Mouse (Mus musculus): ENCODE data around the gene Slamf9. TPM values are rescaled to one million over a fixed set of nuclear protein-coding genes. Genes with fewer than 3 reads are reported as not detected.

The Slamf9 gene
- polyA plus RNA-seq, 1 experiment, result 4.7 TPM

- H3ac ChIP-seq (ENCODE audit: control insufficient read depth, insufficient read length), result no peak overlapping the region
- H3K36me3 ChIP-seq (ENCODE audit: control insufficient read depth, insufficient read depth), result no peaks in the 10 kb centered on the region
- no peaks in the 10 kb centered on the region for H3K79me2 ChIP-seq (ENCODE audit: control insufficient read depth, insufficient read depth)
- no peak overlapping the region for H3K4me3 ChIP-seq
- H3K4me2 ChIP-seq (ENCODE audit: low read depth), result no peak overlapping the region
- TF ChIP-seq POLR2AphosphoS2 (IDR thresholded peaks at IDR 0.05; ENCODE audit: insufficient read length, low read depth) (no peak), E2F4 (IDR thresholded peaks at IDR 0.05; ENCODE audit: insufficient read depth) (no peak), USF1 (IDR thresholded peaks at IDR 0.05; ENCODE audit: low read depth) (no peak), MYOG (IDR thresholded peaks at IDR 0.05; ENCODE audit: control insufficient read depth in 1 of 3, insufficient read depth in 1 of 3, insufficient read length in 2 of 3, low read depth in 2 of 3) (no peak), CEBPB (IDR thresholded peaks at IDR 0.05; ENCODE audit: insufficient read depth, poor library complexity, severe bottlenecking) (no peak), TCF3 (IDR thresholded peaks at IDR 0.05; ENCODE audit: insufficient read length, low read depth) (no peak), REST (IDR thresholded peaks at IDR 0.05; ENCODE audit: insufficient read depth, insufficient read length) (no peak), TCF12 (IDR thresholded peaks at IDR 0.05; ENCODE audit: insufficient read depth, poor library complexity, severe bottlenecking) (no peak), MAX (IDR thresholded peaks at IDR 0.05; ENCODE audit: low read depth) (no peak), SRF (IDR thresholded peaks at IDR 0.05; ENCODE audit: control insufficient read depth, insufficient read length, low read depth) (no peak), MYOD1 (IDR thresholded peaks at IDR 0.05; ENCODE audit: control insufficient read depth in 1 of 3, insufficient read length in 2 of 3, low read depth in 2 of 3) (no peak), POLR2A (IDR thresholded peaks at IDR 0.05; ENCODE audit: insufficient read length, low read depth) (no peak)
- no peaks in the 10 kb centered on the region for H3K27me3 ChIP-seq (ENCODE audit: control insufficient read depth, insufficient read depth, insufficient read length)
Measured at GRCm38 (mm10) chr1:172433851-172434165, 41.4 kb upstream of the Slamf9 start.

DNA sequence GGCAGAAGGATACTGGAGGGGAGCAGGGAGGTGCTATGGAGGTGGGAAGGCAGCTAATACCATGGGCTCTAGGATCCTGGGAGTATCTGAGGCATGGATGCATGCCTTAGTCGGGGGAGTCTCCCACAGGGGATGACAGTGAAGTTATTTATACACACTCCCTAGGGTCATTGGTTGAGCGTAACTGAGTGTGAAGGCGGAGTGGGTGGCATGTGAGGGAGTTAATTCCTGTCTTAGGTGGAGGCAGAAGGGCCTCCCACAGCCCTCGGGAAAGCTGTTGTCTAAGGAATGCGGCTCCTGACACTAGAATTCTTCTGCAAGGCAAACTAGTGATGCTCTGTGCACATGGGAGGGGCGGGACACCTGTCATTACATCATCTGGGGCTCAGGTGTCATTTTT, 38.4 kb upstream of the Slamf9 start:
- Histone ChIP-seq H3ac (ENCODE audit: control insufficient read depth, insufficient read length) (no peak overlapping the region), H3K79me2 (ENCODE audit: control insufficient read depth, insufficient read depth) (no peaks in the 10 kb centered on the region), H3K4me2 (ENCODE audit: low read depth) (no peak overlapping the region), H3K27me3 (ENCODE audit: control insufficient read depth, insufficient read depth, insufficient read length) (no peaks in the 10 kb centered on the region), H3K4me3 (no peak overlapping the region), H3K36me3 (ENCODE audit: control insufficient read depth, insufficient read depth) (no peaks in the 10 kb centered on the region)
- TF ChIP-seq POLR2AphosphoS2 (IDR thresholded peaks at IDR 0.05; ENCODE audit: insufficient read length, low read depth) (no peak), CEBPB (IDR thresholded peaks at IDR 0.05; ENCODE audit: insufficient read depth, poor library complexity, severe bottlenecking) (no peak), USF1 (IDR thresholded peaks at IDR 0.05; ENCODE audit: low read depth) (no peak), POLR2A (IDR thresholded peaks at IDR 0.05; ENCODE audit: insufficient read length, low read depth) (no peak), SRF (IDR thresholded peaks at IDR 0.05; ENCODE audit: control insufficient read depth, insufficient read length, low read depth) (no peak), TCF3 (IDR thresholded peaks at IDR 0.05; ENCODE audit: insufficient read length, low read depth) (no peak), REST (IDR thresholded peaks at IDR 0.05; ENCODE audit: insufficient read depth, insufficient read length) (no peak), MAX (IDR thresholded peaks at IDR 0.05; ENCODE audit: low read depth) (no peak), E2F4 (IDR thresholded peaks at IDR 0.05; ENCODE audit: insufficient read depth) (no peak), TCF12 (IDR thresholded peaks at IDR 0.05; ENCODE audit: insufficient read depth, poor library complexity, severe bottlenecking) (no peak), MYOD1 (IDR thresholded peaks at IDR 0.05; ENCODE audit: control insufficient read depth in 1 of 3, insufficient read length in 2 of 3, low read depth in 2 of 3) (no peak), MYOG (IDR thresholded peaks at IDR 0.05; ENCODE audit: control insufficient read depth in 1 of 3, insufficient read depth in 1 of 3, insufficient read length in 2 of 3, low read depth in 2 of 3) (no peak)

GRCm38 (mm10) chr1:172438621-172439020, 36.5 kb upstream of the Slamf9 start:
- Histone ChIP-seq H3K27me3 (ENCODE audit: control insufficient read depth, insufficient read depth, insufficient read length) (no peaks in the 10 kb centered on the region), H3K36me3 (ENCODE audit: control insufficient read depth, insufficient read depth) (no peaks in the 10 kb centered on the region), H3K4me3 (no peak overlapping the region), H3ac (ENCODE audit: control insufficient read depth, insufficient read length) (no peak overlapping the region), H3K79me2 (ENCODE audit: control insufficient read depth, insufficient read depth) (no peaks in the 10 kb centered on the region), H3K4me2 (ENCODE audit: low read depth) (no peak overlapping the region)
- TF ChIP-seq POLR2AphosphoS2 (IDR thresholded peaks at IDR 0.05; ENCODE audit: insufficient read length, low read depth) (no peak), MAX (IDR thresholded peaks at IDR 0.05; ENCODE audit: low read depth) (no peak), SRF (IDR thresholded peaks at IDR 0.05; ENCODE audit: control insufficient read depth, insufficient read length, low read depth) (no peak), POLR2A (IDR thresholded peaks at IDR 0.05; ENCODE audit: insufficient read length, low read depth) (no peak), TCF12 (IDR thresholded peaks at IDR 0.05; ENCODE audit: insufficient read depth, poor library complexity, severe bottlenecking) (no peak), CEBPB (IDR thresholded peaks at IDR 0.05; ENCODE audit: insufficient read depth, poor library complexity, severe bottlenecking) (no peak), TCF3 (IDR thresholded peaks at IDR 0.05; ENCODE audit: insufficient read length, low read depth) (no peak), REST (IDR thresholded peaks at IDR 0.05; ENCODE audit: insufficient read depth, insufficient read length) (no peak), MYOD1 (IDR thresholded peaks at IDR 0.05; ENCODE audit: control insufficient read depth in 1 of 3, insufficient read length in 2 of 3, low read depth in 2 of 3) (no peak), E2F4 (IDR thresholded peaks at IDR 0.05; ENCODE audit: insufficient read depth) (no peak), USF1 (IDR thresholded peaks at IDR 0.05; ENCODE audit: low read depth) (no peak), MYOG (IDR thresholded peaks at IDR 0.05; ENCODE audit: control insufficient read depth in 1 of 3, insufficient read depth in 1 of 3, insufficient read length in 2 of 3, low read depth in 2 of 3) (no peak)

DNA sequence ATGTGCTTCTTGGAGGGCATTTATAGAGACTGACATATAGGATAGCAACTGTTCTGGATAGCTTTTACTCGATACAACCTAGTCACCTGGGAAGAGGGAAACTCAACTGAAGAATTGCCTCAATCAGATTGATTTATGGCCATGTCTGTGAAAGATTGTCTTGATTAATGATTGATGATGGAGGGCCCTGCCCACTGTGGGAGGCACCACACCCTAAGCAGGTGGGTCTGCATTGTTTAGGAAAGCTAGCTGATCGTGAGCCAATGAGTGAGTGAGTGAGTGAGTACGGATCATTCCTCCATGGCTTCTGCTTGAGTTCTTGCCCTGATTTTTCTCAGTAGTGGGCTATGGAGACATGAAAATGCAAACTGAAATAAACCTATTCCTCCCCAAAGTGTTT, 34.6 kb upstream of the Slamf9 start:
- no peak for TF ChIP-seq SRF (IDR thresholded peaks at IDR 0.05; ENCODE audit: control insufficient read depth, insufficient read length, low read depth)
- no peak for TF ChIP-seq TCF12 (IDR thresholded peaks at IDR 0.05; ENCODE audit: insufficient read depth, poor library complexity, severe bottlenecking)
- no peak for TF ChIP-seq MAX (IDR thresholded peaks at IDR 0.05; ENCODE audit: low read depth)
- TF ChIP-seq CEBPB (IDR thresholded peaks at IDR 0.05; ENCODE audit: insufficient read depth, poor library complexity, severe bottlenecking), result no peak
- no peak for TF ChIP-seq TCF3 (IDR thresholded peaks at IDR 0.05; ENCODE audit: insufficient read length, low read depth)
- no peak for TF ChIP-seq MYOG (IDR thresholded peaks at IDR 0.05; ENCODE audit: control insufficient read depth in 1 of 3, insufficient read depth in 1 of 3, insufficient read length in 2 of 3, low read depth in 2 of 3)
- no peak for TF ChIP-seq MYOD1 (IDR thresholded peaks at IDR 0.05; ENCODE audit: control insufficient read depth in 1 of 3, insufficient read length in 2 of 3, low read depth in 2 of 3)
- no peak for TF ChIP-seq POLR2A (IDR thresholded peaks at IDR 0.05; ENCODE audit: insufficient read length, low read depth)
- TF ChIP-seq POLR2AphosphoS2 (IDR thresholded peaks at IDR 0.05; ENCODE audit: insufficient read length, low read depth), result no peak
- TF ChIP-seq REST (IDR thresholded peaks at IDR 0.05; ENCODE audit: insufficient read depth, insufficient read length), result no peak
- no peak for TF ChIP-seq E2F4 (IDR thresholded peaks at IDR 0.05; ENCODE audit: insufficient read depth)
- TF ChIP-seq USF1 (IDR thresholded peaks at IDR 0.05; ENCODE audit: low read depth), result no peak
- Histone ChIP-seq H3K79me2 (ENCODE audit: control insufficient read depth, insufficient read depth) (no peaks in the 10 kb centered on the region), H3K36me3 (ENCODE audit: control insufficient read depth, insufficient read depth) (no peaks in the 10 kb centered on the region), H3ac (ENCODE audit: control insufficient read depth, insufficient read length) (no peak overlapping the region), H3K4me2 (ENCODE audit: low read depth) (no peak overlapping the region), H3K4me3 (no peak overlapping the region), H3K27me3 (ENCODE audit: control insufficient read depth, insufficient read depth, insufficient read length) (no peaks in the 10 kb centered on the region)
